In genomic region chr15:74329221-74329620, GRCm38 (mm10) we compare ENCODE assay signal across 12 mouse cellular contexts.
DNase-seq lines count a peak whose midpoint lies in the region; ATAC-seq and TF ChIP-seq lines count a peak whose summit lies in the region.
"Had no signal": no experiment of that assay in that cellular context is flagged by ENCODE, and none has a peak within 500 bp of the region (broad histone marks: within the 10 kb centered on the region; RNA-seq: fewer than 3 reads in every experiment).

No protein-coding gene starts in this region.

- H3K4me2 ChIP-seq in hindbrain, embryonic 16.5 days (ENCODE audit: low read length): no peak overlapping the region
- H3K4me2 ChIP-seq in hindbrain, embryonic 14.5 days (replicated peaks): no peak overlapping the region
- no peak overlapping the region for H3K4me2 ChIP-seq in forebrain, postnatal 0 days (ENCODE audit: low read depth)
- H3K4me2 ChIP-seq: limb, embryonic 15.5 days had no signal

- H3K4me1 ChIP-seq in hindbrain, embryonic 16.5 days (ENCODE audit: control insufficient read depth, insufficient read depth, low read depth, low read length): no peaks in the 10 kb centered on the region; the same call in none of the 2 replicates
- 0 out of 2 replicates have a peak, but pooled peaks cover 5% of the 10 kb centered on the region for H3K4me1 ChIP-seq in hindbrain, embryonic 14.5 days (replicated peaks; ENCODE audit: control insufficient read depth, insufficient read depth, low read length)
- no peaks in the 10 kb centered on the region for H3K4me1 ChIP-seq in forebrain, postnatal 0 days (ENCODE audit: insufficient read depth)

- TF ChIP-seq CTCF in forebrain, postnatal 0 days (IDR thresholded peaks at IDR 0.05; ENCODE audit: low read depth): no peak

- H3K9ac ChIP-seq in hindbrain, embryonic 16.5 days (ENCODE audit: low read depth, low read length): no peak overlapping the region
- H3K9ac ChIP-seq in hindbrain, embryonic 14.5 days: no peak overlapping the region
- H3K9ac ChIP-seq in forebrain, postnatal 0 days: no peak overlapping the region; the same call in 1 of the 2 replicates
- H3K9ac ChIP-seq: limb, embryonic 15.5 days had no signal

- H3K9me3 ChIP-seq in hindbrain, embryonic 16.5 days (ENCODE audit: control insufficient read depth, low read length): no peaks in the 10 kb centered on the region
- H3K9me3 ChIP-seq in hindbrain, embryonic 14.5 days (ENCODE audit: control insufficient read depth, low read length): no peaks in the 10 kb centered on the region
- H3K9me3 ChIP-seq in forebrain, postnatal 0 days (ENCODE audit: low read length): no peaks in the 10 kb centered on the region
- H3K9me3 ChIP-seq: limb, embryonic 15.5 days had no signal

- peak; percentile 64; the same call in 1 of the 2 replicates for ATAC-seq in hindbrain, embryonic 16.5 days
- no peak; the same call in 1 of the 2 replicates for ATAC-seq in hindbrain, embryonic 14.5 days (ENCODE audit: low FRiP score)
- ATAC-seq in forebrain, postnatal 0 days: peak; percentile 69
- no peak for ATAC-seq in erythroblast, adult 5-6 weeks (replicated peaks; ENCODE audit: low FRiP score, poor library complexity, severe bottlenecking)
- ATAC-seq: CD4-positive, CD25-positive, alpha-beta regulatory T cell, adult 4 months had no signal

- no peak for DNase-seq in hindbrain, embryonic 14.5 days (ENCODE audit: low spot score)
- DNase-seq in forebrain, postnatal 0 days: peak; percentile 29
- peak; percentile 86 for DNase-seq in left cerebral cortex, adult 11 months (ENCODE audit: low spot score)
- DNase-seq in right cerebral cortex, postnatal 10 days (ENCODE audit: low spot score in 2 of 2): peak; percentile 87 to 91
- DNase-seq in urinary bladder, adult 2 months (ENCODE audit: low spot score): no peak
- no peak for DNase-seq in neural tube, embryonic 10.5 days (ENCODE audit: extremely low spot score, low spot score)
- DNase-seq: gastrocnemius, postnatal 14 days; thymus, postnatal 14 days had no signal

- H3K27me3 ChIP-seq in hindbrain, embryonic 16.5 days (replicated peaks; ENCODE audit: control insufficient read depth, insufficient read depth, low read length): no peaks in the 10 kb centered on the region
- no peaks in the 10 kb centered on the region for H3K27me3 ChIP-seq in hindbrain, embryonic 14.5 days (ENCODE audit: control insufficient read depth, insufficient read depth, low read length)
- no peaks in the 10 kb centered on the region for H3K27me3 ChIP-seq in forebrain, postnatal 0 days (ENCODE audit: insufficient read depth, low read length)
- H3K27me3 ChIP-seq: limb, embryonic 15.5 days had no signal

- no peak overlapping the region for H3K4me3 ChIP-seq in hindbrain, embryonic 16.5 days (ENCODE audit: low read length)
- H3K4me3 ChIP-seq in hindbrain, embryonic 14.5 days (replicated peaks; ENCODE audit: low read length): no peak overlapping the region
- no peak overlapping the region for H3K4me3 ChIP-seq in forebrain, postnatal 0 days (ENCODE audit: low read depth, low read length)
- H3K4me3 ChIP-seq: limb, embryonic 15.5 days had no signal

- H3K36me3 ChIP-seq in hindbrain, embryonic 16.5 days (ENCODE audit: control insufficient read depth, insufficient read depth, low read length): no peaks in the 10 kb centered on the region
- no peaks in the 10 kb centered on the region for H3K36me3 ChIP-seq in hindbrain, embryonic 14.5 days (replicated peaks; ENCODE audit: control insufficient read depth, insufficient read depth)
- no peaks in the 10 kb centered on the region for H3K36me3 ChIP-seq in forebrain, postnatal 0 days (ENCODE audit: insufficient read depth)
- H3K36me3 ChIP-seq: limb, embryonic 15.5 days had no signal

- no peak overlapping the region for H3K27ac ChIP-seq in hindbrain, embryonic 16.5 days (ENCODE audit: low read depth, low read length)
- H3K27ac ChIP-seq in hindbrain, embryonic 14.5 days: no peak overlapping the region
- no peak overlapping the region for H3K27ac ChIP-seq in forebrain, postnatal 0 days (ENCODE audit: low read depth, low read length)
- H3K27ac ChIP-seq: limb, embryonic 15.5 days had no signal

- 33% methylated on average over 14 of the region's 14 CpGs for WGBS in hindbrain, embryonic 16.5 days
- 45% methylated on average over 14 of the region's 14 CpGs for WGBS in hindbrain, embryonic 14.5 days
- WGBS in forebrain, postnatal 0 days: 21% methylated on average over 14 of the region's 14 CpGs

Comparison
In these comparisons a context has a peak if more than half of its experiments do, and no peak if none do; other contexts are left out.
1. ATAC-seq: peak in hindbrain, embryonic 16.5 days (single experiment) and forebrain, postnatal 0 days (single experiment); none in hindbrain, embryonic 14.5 days (single experiment) and erythroblast, adult 5-6 weeks (single experiment).
2. DNase-seq: peak in forebrain, postnatal 0 days (single experiment), left cerebral cortex, adult 11 months (single experiment) and right cerebral cortex, postnatal 10 days (2 of 2); none in hindbrain, embryonic 14.5 days (single experiment), urinary bladder, adult 2 months (single experiment) and neural tube, embryonic 10.5 days (single experiment).